Mouse (Mus musculus) heart, postnatal 0 days (tissue): ENCODE measurements at regions not wholly inside any gene's neighbourhood (a gene's known extent, or its start where the extent isn't known, plus 50 kb on each side); places are given as distances from the start of the nearest gene placed in this dataset.
A peak's percentile ranks its signal among the peaks of the same experiment; 100 is the strongest.

Experiments used
- ATAC-seq: fragments of 200-750 bp; cut with Nextera tagmentation; 2 replicates; pipeline ENCODE4 v1.8.0; 2017; ENCODE audit warnings: low read depth, moderate number of reproducible peaks, moderate library complexity; ENCODE audit not compliant: insufficient read depth
- DNase-seq: peaks from one replicate; pipeline ENCODE4 v3.0.0-alpha.2; 2016; ENCODE audit warnings: low spot score
- H3K27ac ChIP-seq: fragments of 300-500 bp; sonication (generic); 2 replicates; pipeline ENCODE4 v1.5.1; 2014; ENCODE audit warnings: low read depth, mild to moderate bottlenecking
- H3K27me3 ChIP-seq: fragments of 300-500 bp; sonication (generic); 2 replicates; pipeline ENCODE4 v1.6.1; 2014; ENCODE audit warnings: low read length, mixed read lengths; ENCODE audit not compliant: control insufficient read depth, insufficient read depth
- H3K36me3 ChIP-seq: fragments of 300-500 bp; sonication (generic); replicated peaks from 2 replicates; pipeline ENCODE4 v1.6.1; 2014; ENCODE audit warnings: low read length, mixed read lengths; ENCODE audit not compliant: control insufficient read depth, insufficient read depth
- H3K4me1 ChIP-seq: fragments of 300-500 bp; sonication (generic); 2 replicates; pipeline ENCODE4 v1.6.1; 2014; ENCODE audit warnings: antibody characterized with exemption; ENCODE audit not compliant: control insufficient read depth, insufficient read depth
- H3K4me2 ChIP-seq: fragments of 300-500 bp; sonication (generic); 2 replicates; pipeline ENCODE4 v1.6.1; 2014; ENCODE audit warnings: low read depth, mild to moderate bottlenecking, low read length, moderate library complexity
- H3K4me3 ChIP-seq: fragments of 300-500 bp; sonication (generic); 2 replicates; pipeline ENCODE4 v1.5.1; 2014; ENCODE audit warnings: low read depth, low read length
- H3K9ac ChIP-seq: fragments of 300-500 bp; sonication (generic); replicated peaks from 2 replicates; pipeline ENCODE4 v1.6.1; 2014; ENCODE audit warnings: low read depth, low read length, mixed read lengths
- H3K9me3 ChIP-seq: fragments of 300-500 bp; sonication (generic); replicated peaks from 2 replicates; pipeline ENCODE4 v1.6.1; 2016; ENCODE audit warnings: low read length; ENCODE audit not compliant: control insufficient read depth
- CTCF ChIP-seq: IDR thresholded peaks from 2 replicates; pipeline ENCODE4 v1.5.1; 2016; ENCODE audit warnings: antibody characterized with exemption, control low read depth, low read depth
- EP300 ChIP-seq: IDR thresholded peaks from 2 replicates; pipeline ENCODE4 v1.6.1; 2016; ENCODE audit warnings: antibody characterized with exemption, low read depth
- WGBS: fragments of 180-500 bp; shearing (Covaris S2); extraction: QIAGEN DNeasy Blood & Tissue Kit; methylation state at CpG from one replicate; pipeline ENCODE4 v1.1.7; 2014; 5-methylcytosine and 5-hydroxymethylcytosine counted together

GRCm38 (mm10) chr12:8447612-8448011 lies 52.2 kb downstream of the Rhob start:
- H3K4me1 ChIP-seq, result peaks cover 21% of the 10 kb centered on the region
- no peaks in the 10 kb centered on the region for H3K27me3 ChIP-seq
- ATAC-seq (no peak), DNase-seq (no peak)
- 71% methylated on average over 9 of the region's 9 CpGs for WGBS
- H3K9ac ChIP-seq, result no peak overlapping the region
- no peak for TF ChIP-seq CTCF
- TF ChIP-seq EP300, result no peak
- no peak overlapping the region for H3K4me3 ChIP-seq
- no peak overlapping the region for H3K27ac ChIP-seq
- H3K9me3 ChIP-seq, result no peaks in the 10 kb centered on the region
- no peaks in the 10 kb centered on the region for H3K36me3 ChIP-seq
- H3K4me2 ChIP-seq, result no peak overlapping the region

GRCm38 (mm10) chr12:8447025-8447424 lies 52.8 kb downstream of the Rhob start:
- no peak for ATAC-seq
- no peak for TF ChIP-seq EP300
- no peak for TF ChIP-seq CTCF
- Histone ChIP-seq H3K4me1 (peaks cover 21% of the 10 kb centered on the region), H3K36me3 (no peaks in the 10 kb centered on the region), H3K9ac (no peak overlapping the region), H3K27ac (0 out of 2 replicates have a peak overlapping the region, but pooled peaks have one; percentile 3), H3K9me3 (no peaks in the 10 kb centered on the region), H3K27me3 (no peaks in the 10 kb centered on the region), H3K4me2 (no peak overlapping the region), H3K4me3 (no peak overlapping the region)
- DNase-seq, result no peak
- WGBS, result 28% methylated on average over 7 of the region's 7 CpGs

GRCm38 (mm10) chr12:8444975-8445853 lies 54.6 kb downstream of the Rhob start:
- peak overlapping the region; percentile 72 for H3K27ac ChIP-seq
- ATAC-seq, result peak; percentile 40; the same call in 1 of the 2 replicates
- TF ChIP-seq CTCF (no peak), EP300 (no peak)
- H3K9me3 ChIP-seq, result no peaks in the 10 kb centered on the region
- peak; percentile 53 for DNase-seq
- 0 out of 2 replicates have a peak overlapping the region, but pooled peaks have one; percentile 6 for H3K9ac ChIP-seq
- H3K36me3 ChIP-seq, result no peaks in the 10 kb centered on the region
- no peaks in the 10 kb centered on the region for H3K27me3 ChIP-seq
- H3K4me2 ChIP-seq, result no peak overlapping the region
- 60% methylated on average over 13 of the region's 13 CpGs for WGBS
- H3K4me1 ChIP-seq, result peaks cover 21% of the 10 kb centered on the region
- no peak overlapping the region for H3K4me3 ChIP-seq

GRCm38 (mm10) chr12:8443917-8444453 lies 55.8 kb downstream of the Rhob start:
- peak; percentile 40 for ATAC-seq
- no peak overlapping the region for H3K9ac ChIP-seq
- no peaks in the 10 kb centered on the region for H3K27me3 ChIP-seq
- H3K4me3 ChIP-seq, result no peak overlapping the region
- H3K4me1 ChIP-seq, result peaks cover 21% of the 10 kb centered on the region
- no peak for DNase-seq
- TF ChIP-seq EP300 (peak; percentile 70), CTCF (no peak)
- WGBS, result 64% methylated on average over 4 of the region's 4 CpGs
- no peaks in the 10 kb centered on the region for H3K36me3 ChIP-seq
- peak overlapping the region; percentile 58 for H3K27ac ChIP-seq
- no peak overlapping the region for H3K4me2 ChIP-seq
- no peaks in the 10 kb centered on the region for H3K9me3 ChIP-seq

GRCm38 (mm10) chr12:8443253-8443661 lies 56.6 kb downstream of the Rhob start:
- peaks cover 24% of the 10 kb centered on the region for H3K4me1 ChIP-seq
- no peaks in the 10 kb centered on the region for H3K36me3 ChIP-seq
- DNase-seq (peak; percentile 34), ATAC-seq (peak; percentile 53)
- H3K27ac ChIP-seq, result peak overlapping the region; percentile 58
- no peak overlapping the region for H3K9ac ChIP-seq
- no peak overlapping the region for H3K4me2 ChIP-seq
- no peaks in the 10 kb centered on the region for H3K9me3 ChIP-seq
- no peak overlapping the region for H3K4me3 ChIP-seq
- no peak for TF ChIP-seq CTCF
- peak; percentile 63; the same call in 1 of the 2 replicates for TF ChIP-seq EP300
- WGBS, result 41% methylated on average over 4 of the region's 4 CpGs
- no peaks in the 10 kb centered on the region for H3K27me3 ChIP-seq
